Mouse (Mus musculus) R1 (cell line): ENCODE data around the gene Med22.

ENCODE experiments used
- DNase-seq: peaks from one replicate; pipeline ENCODE4 v3.0.0-alpha.2; 2018; ENCODE audit warnings: low read depth, low spot score

Med22 gene

DNA sequence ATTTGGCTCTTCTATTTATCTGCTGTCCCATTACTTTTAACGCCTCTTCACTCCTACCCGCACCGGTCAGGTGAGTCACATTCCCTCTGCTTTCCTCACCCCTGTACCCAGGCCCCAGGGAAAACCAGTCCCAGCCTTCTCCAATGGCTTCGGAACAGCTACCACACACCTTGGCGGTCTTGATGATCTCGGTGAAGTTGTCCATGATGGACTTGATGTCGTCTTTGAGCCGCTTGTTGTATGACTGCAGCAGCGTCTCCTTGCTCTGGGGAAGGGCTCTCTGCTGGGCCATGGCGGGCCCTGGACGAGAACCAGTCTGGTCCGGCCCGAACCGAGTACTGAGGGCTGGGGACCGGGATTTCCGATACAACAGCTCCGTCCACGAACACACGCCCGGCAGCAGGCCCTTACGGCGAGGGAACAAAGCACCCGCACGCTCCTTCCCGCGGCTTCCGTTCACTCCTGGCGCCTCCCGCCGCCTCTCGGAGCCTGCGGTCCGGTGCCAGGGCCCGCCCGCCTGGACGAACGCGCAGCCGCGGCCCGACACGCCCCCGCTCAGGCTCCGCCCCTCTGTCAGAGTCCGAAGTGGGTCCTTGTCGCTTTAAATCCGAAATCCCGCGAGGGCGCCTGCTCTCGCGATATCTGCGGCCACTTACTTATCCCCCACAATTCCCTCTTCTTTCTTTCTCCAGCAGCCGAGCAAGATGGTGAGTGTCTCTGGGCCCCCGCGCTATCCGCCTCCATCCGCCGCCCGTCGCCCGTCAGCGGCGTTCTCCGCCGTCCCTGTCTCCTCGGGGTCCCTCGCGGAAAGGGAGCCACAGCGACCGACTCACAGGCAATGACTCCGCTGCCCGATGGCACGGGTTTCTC, at the start of gene Med22, which contains the start of gene Rpl7a:
Gene Med22, minus strand, starts transcription at position 554 of the 870 bp plus-strand sequence.
Gene Rpl7a, plus strand, starts transcription at position 641 of the 870 bp plus-strand sequence.
- DNase-seq: peak; percentile 97

DNA sequence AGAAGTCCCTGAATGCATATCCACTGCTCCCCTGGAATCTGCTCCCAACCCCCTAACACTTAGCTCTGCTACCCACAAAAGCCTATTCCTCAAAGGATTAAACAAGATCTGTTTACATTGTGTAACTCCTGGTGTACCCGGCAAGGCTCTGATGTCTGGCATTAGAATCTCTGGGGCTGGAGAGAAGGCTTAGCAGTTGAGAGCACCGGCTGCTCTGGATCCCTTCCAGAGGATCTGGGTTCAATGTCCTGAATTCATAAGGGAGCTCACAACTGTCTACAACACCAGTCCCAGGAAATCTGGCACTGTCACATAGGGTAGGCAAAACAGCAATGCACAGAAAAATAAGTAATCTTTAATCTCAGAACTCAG, 47.0 kb upstream of the Med22 start:
- no peak for DNase-seq

DNA sequence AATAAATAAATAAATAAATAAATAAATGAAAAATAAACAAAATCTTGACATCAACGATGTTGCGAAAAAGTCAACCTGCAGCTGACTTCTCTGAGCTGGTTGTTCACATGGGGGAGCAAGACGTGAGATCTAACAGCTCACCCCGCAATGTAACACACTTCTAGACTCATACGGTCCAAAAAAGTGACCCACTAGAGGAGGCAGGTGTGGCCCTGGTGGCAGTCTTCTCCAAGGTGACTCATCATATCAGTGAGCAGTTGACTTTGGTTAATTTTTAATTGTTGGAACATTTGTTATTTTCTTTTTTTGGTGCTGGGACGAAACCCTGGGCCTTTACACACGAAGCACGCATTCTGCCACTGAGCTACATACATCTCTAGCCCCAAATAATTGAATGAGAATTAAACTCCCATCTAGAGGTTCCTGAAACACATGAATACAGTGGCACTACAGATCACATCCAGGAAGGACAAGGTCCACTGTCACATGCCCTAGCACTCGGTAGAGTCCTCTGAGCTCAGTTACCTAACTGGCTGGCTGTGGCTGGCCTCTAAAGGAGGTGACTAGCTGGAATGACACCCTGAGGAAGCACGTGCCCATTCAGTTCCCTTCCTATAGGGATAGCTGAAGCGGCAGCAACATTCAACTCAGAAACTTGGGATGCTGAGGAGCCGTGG, 46.5 kb upstream of the Med22 start:
- no peak for DNase-seq

DNA sequence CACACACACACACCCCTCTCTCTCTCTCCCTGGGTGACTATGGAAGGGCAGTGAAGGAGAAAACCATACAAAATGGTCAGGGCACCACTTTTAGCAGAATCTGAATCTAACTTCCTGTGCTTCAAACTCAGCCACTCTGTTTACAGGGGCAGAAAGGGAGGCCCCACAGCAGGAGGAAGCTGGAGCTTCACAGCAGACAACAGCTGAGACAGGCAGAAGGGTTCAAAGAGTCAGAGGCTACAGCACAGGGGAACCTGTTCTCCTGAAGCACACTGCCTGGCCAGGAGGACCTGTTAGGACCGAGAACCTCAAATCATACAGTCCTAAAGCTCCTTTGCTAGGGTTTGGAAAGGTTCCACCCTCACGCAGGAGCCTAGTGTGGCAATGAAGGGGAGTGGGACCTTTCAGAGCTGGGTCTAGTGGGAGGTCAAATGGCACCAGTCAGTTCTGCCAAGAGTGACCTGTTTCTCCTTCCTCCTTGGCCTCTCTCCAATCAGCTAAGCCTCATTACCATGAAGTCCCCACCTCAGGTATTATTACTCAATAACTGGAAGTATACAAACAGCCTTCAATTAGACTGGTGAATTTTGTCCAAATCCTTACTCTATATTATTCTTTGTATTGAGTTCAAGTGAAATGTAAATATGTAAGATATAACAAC, 44.4 kb upstream of the Med22 start:
- DNase-seq: no peak

DNA sequence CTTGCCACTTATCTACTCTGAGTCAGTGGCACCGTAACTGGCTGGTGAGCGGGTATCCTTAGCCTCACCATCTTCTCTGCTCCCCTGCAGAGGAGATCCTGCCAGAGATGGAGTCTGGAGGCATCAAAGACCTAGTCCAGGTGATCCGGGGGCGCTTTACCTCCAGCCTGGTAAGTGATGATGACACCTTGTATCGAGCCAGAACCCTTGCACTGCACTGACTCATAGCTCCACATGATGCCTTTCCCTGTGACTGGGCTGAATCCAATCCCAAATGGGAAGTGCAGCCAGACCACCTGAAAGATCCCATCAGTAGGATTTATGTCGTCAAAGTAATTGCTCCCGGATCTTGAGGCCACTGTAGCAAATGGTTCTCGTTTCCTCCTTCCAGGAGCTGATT, 42.4 kb upstream of the Med22 start:
- DNase-seq: no peak

DNA sequence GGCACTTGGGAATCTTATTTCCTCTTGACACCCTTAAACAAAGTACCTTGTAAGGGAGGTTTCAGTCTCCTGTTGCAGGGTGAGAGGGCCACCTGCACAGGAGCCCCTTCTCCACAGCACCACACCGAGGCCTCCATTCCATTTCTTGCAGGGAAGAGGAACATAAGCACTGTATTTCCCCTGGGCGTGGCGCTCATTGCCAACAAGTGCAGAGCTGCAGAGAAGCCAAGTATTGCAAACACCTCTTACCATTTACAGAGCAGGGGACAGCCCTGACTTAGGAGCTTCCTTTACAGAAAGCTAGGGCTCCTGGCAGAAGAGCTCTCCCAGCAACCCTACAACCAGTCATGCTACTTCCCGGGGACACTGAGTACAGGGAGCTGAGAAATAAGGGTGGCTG, 41.7 kb upstream of the Med22 start:
- DNase-seq: no peak

DNA sequence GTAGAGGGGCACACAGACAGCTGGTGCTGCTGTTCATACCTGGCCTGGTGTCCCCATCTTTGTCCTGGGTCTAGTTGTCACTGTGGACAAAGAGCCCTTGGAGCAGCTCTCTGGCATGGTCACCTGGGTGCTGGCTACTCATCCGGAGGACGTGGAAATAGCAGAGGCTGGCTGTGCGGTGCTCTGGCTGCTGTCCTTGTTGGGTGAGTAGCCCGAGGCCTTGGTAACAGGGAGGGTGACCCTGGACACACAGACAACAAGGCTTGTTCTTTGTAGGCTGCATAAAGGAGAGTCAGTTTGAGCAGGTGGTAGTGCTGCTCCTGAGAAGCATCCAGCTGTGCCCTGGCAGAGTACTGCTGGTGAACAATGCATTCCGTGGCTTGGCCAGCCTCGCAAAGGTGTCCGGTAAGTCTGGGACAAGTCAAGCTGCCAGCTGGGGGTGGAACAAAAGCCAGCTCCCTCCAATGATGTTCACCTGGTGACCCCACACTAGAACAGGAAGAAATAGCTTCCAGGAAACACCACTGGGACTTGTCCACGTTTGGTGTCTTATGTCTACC, 40.9 kb upstream of the Med22 start:
- DNase-seq: no peak

DNA sequence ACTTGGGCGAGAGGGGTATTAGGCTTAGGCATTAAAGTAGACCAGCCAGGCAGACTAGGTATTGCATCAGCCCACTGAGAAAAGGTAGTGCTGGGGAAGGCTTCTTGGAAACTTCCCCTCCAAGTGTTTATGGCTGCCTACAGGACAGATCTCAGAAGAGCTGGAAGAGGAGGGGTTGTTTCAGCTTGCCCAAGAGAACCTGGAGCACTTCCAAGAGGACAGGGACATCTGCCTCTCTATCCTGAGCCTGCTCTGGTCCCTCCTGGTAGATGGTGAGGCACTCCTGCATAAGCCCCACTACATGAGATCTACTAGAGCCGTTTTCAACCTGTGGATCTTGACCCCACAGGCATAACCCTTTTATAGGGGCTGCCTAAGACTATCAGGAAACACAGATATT, 39.9 kb upstream of the Med22 start:
- no peak for DNase-seq

DNA sequence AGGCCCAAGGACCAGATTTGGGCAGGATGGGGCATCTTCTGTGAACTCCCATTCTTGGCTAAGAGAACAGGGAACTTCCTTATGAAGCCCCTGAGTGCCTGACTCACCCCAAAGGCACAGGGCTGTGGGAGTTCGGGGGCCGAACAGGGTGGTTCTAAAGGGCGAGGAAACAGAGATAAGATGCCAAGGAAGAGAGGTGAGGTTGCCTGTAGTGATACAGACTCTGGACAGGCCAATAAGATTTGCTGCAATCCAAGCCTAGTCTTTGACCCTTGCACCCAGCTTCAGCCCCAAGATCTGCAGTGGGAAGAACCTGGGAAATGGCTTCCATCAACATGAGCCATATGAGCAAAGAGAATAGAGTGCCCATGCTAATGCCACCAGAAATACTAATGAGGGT, 32.8 kb upstream of the Med22 start:
- DNase-seq: no peak

DNA sequence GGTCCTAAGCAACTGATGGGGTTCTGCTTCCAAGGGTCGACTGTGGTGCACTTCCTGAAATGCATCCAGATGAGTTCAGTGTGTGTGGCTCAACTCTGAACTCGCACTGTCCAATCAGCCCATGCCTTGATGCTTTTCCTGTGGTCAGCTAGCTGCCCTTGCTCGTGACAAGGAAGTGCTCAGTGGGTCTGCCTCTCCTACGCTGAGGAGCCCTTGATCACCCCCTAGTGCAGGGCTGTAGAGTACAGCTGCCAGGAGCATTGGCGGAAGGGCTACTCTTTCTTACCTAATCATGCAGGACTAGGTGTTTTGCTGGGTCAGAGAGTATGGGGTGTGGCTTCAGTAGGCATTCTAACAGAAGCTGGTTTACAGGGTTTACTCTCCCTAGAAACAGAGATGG, 31.1 kb upstream of the Med22 start:
- DNase-seq: peak; percentile 28

DNA sequence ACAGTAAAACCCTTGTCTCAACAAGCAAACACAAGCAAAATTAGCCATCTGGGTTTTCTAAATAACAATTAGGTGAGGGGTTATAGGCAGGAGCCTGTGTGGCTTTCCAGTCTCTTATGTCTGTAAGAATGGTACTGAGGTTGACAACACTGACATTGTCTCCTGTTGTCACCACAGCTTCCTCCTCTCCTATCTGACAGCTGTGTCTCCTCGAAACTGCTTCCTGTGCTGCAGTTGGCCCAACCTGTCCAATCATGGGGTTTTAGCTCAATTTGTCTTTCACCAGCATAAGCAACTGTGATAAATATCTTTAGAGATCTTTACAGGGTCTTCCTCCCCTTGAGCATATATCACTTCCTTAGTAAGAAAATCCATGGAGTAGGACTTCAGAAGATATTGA, 25.9 kb upstream of the Med22 start:
- no peak for DNase-seq

DNA sequence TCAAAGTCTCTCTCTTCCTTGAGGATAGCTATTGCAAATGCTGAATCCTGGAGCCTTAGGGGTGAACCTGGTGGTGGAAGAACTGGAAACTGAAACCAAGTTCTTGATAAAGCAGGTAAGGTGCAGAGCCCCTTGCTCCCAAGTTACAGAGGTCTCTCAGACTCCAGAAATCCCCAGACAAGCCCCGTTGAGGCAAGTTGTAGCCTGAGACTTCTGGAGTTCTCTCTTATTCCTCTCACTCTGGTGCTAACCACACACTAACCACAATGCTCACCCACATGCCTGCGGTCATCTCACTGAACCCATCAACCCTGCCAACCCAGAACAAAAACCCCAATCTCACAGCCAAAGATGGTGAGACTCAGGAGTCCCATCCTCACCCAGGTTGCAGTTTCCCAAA, 24.8 kb upstream of the Med22 start:
- no peak for DNase-seq

DNA sequence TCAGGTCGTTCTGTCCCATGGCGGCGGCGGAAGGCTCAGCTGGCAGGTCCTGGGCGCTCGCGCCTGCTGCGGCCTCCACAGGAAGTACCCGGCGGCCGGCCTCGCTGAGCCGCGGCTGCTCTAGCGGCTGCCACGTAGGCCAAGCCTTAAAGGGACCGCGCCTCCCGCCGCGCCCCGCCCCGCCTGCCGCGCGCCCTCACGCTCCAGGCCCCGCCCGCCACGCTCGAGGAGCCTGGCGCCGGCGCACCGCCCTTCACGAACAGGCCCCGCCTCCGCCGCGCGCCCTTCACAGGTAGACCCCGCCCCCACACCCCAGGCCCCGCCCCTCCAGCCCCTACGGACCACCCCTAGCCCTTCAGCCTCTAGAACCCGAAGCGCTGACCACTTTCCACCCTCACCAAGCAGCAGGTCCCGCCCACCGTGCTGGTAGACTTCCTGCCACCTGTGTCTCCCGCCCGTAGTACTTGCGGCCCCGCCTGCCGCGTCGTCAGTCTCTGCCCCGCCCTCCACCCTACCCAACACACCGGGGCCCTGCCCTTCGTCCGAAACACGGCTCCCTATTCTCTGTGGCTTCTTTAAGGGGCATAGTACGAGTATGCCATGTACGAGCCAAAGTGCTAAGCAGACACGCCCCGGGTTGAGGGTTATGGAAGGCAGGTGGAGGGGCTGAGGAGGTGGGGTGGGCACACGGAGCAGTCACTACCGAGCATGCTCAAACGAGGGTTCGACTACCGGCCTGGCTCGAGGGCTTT, 23.0 kb upstream of the Med22 start, which contains the start of the genes Surf4 and Stkld1:
Gene Surf4, minus strand, starts transcription at position 625 of the 752 bp plus-strand sequence.
Gene Stkld1, plus strand, starts transcription at position 744 of the 752 bp plus-strand sequence.
- peak; percentile 98 for DNase-seq

DNA sequence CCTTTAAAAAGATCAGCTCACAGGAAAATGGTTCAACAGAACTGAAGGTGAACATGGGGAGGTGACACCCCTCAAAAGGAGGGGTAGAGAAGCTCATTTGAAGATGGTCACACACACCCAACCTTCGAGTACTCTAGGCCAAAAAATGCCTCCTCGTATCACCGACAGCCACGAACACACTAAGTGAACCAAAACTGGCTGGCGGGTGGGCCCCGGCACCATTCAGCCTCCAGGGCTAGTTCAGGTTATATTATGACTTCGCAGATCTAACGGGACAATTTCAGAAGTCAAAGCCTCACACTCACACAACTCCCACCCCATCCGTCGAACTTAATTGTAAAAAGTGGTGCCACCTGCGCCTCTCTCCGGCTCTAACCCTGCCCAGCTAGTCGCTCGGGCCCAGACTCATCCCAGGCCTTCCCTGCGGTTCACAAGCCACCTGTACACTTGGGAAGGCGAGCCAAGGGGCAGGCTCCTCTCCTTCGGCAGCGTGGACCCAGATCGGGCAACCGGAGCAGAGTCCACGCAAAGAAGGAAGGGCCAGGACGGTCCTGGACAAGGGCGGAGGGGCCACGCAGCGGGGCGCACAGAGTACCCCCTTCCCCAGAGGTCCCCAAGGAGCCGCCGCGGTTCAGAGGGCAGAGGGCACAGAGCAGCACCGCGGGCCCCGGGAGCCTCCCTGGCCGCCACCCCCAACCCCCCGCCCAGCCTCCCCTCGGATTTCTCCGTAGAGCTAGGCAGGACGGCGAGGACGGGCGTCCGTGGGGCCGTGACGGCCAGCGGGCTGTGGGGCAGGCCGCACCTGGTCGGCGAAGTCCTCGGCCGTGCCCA, 22.2 kb upstream of the Med22 start:
- DNase-seq: peak; percentile 61

DNA sequence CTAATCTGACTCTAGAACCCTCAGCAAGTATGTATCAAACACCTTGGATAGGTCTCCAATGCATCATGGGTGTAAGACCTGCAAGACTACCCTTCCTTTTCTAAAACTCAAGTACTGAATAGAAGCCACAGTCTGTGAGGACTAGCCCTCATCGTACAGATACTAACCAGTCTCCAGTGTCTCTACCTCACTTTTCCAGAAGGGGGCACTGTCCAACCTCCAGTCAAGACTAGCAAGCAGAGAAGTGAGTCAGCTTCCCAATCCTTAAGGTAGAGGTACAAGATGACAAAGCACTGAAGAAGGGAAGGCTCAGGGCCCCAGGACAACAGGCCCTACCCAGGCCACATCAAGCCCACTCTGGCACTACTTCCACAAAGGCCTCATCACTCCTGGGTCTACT, 19.9 kb upstream of the Med22 start:
- DNase-seq: peak; percentile 86

DNA sequence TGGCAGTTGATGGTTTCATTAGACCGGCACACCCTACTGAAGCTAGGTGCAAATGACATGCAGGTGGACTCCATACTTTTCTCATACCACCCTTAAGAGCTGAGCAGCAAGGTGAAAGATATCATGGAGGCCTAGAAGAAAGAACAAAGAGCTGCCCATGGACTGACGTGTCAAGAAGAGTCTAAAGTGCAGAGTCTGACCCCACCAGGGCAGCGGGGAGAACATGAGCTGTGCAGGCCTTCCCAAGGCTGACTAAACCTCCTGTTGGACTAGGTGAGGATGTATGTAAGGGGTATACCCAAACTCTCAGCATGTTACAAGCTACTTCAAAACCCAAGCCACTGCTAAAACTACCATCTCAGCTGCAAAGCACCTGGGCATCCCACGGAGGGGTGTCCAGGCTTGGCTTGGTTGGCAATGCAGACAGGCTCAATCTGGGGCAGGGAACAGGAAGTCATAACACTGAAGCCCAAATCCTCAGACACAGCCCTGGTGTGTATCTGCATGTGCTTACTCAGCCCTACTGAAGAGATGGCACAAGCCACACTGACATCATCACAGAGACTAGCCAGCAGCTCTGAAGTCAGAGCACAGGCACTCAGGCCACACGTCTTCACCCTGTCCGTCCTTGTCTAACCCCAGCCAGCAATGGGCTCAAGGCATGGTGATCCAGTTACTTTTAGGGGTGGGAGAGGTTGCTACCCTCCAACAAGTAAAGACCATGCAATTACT, 17.4 kb upstream of the Med22 start:
- DNase-seq: no peak

DNA sequence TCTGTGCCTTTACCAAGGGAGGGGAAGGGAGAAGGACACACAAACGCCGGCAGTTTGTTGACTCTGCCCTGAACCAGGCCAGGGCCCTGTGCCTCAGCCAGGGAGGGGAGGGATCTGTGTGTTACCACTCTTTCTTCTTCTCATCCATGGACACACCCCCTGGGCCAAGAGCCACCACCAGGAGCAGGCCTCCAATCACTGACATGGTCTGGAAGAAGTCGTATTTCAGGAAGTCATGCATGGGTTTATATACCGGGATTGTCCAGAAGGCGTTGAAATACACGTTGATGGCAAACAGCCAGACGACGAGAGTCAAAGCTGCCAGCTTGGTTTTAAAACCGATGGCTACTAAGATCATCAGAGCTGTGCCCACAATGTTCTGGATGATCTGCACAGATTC, 11.3 kb upstream of the Med22 start:
- peak; percentile 41 for DNase-seq

DNA sequence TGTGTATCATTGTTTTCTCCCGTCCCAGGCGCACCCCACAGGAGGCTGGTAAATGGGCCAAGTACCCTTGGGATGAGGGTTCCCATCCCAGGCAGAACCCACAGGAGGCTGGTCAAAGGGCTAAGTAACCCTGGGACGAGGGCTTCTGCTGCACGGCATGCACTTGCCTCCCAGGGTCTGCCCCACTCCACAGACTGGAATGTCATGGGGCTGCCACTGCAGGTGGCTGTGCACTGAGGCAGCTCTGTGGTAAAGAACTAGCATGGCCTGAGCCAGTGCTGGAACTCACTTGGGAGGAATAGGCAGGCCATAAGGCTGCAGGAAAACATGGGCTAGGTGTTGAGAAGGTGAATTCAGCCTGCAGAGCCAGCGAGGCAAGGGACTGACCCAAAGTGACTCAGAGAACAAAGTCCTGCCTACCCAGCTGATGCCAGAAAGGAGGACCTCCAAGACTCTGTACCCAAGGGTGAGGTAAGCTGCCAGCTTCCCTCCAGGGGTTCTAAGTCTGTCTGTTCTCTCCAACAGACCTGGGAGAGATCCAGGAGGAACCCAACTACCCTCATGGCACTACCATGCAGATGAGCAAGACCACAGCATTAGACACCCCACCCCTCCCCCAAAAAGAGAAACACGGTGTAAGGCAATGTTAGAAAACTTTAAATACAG, 9.8 kb upstream of the Med22 start:
- DNase-seq: no peak

DNA sequence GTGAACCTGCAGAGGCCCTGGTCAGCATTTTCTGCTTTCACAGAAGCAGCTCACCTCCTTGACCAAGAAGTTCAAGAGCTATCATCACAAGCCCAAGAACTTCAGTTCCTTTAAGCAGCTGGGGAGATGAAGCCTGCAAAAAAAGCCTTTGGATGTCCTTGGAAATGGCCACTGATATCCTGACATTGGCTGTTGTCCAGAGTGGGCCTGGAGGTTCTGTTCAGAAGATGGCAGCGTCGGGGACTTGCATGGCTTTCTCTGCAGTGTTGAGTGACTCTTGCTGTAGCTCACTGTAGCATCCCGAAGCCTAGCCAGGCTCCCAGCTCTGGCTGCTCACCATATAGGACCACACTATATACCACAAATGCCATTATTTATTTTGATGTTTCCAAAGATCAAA, 9.2 kb upstream of the Med22 start:
- no peak for DNase-seq
